Mouse (Mus musculus) cerebellum, postnatal 10 days (tissue): ENCODE results near the gene Zswim9.
A peak's percentile ranks its signal among the peaks of the same experiment; 100 is the strongest.
"Not testable (repeated sequence)": the region's sequence is repeated elsewhere in the genome, so short reads cannot be mapped to it uniquely, and the experiment has no call there.

ENCODE experiments used
- DNase-seq, 2 experiments: peaks; one replicate each; pipeline ENCODE4 v3.0.0; 2021; ENCODE audit warnings: mixed read lengths in 2 of 2

Gene Zswim9

DNA sequence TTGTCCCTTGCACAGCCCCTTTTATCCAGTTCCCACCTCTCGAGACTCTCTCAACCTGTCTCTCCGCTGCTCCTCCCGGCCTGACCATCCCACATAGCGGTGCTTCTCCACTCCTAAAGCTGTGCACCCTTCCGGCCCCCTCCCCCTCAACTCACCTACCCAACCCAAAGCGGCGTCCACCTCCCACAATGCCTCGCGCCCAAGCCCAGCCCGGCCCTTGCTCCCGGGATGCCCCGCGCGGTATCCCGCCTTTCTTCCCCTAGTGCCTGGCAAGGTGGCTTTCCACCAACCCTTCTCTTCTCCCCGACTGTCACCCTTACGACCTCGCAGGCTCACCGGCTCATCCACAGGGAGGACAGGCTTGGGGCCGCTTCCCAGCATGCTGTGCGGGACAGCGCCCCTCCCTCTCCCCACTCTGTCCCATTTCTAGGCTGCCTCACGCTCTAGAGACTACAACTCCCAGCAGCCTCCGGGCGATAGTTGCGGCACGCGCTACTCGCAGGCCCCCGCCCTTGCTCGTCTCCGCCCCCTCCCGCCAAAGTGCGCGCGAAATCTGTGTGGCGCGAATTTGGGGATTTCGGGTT lies at the start of gene Zswim9:
Gene Zswim9, minus strand, starts transcription at position 414 of the 584 bp plus-strand sequence.
- peak; percentile 96 to 97 for DNase-seq

DNA sequence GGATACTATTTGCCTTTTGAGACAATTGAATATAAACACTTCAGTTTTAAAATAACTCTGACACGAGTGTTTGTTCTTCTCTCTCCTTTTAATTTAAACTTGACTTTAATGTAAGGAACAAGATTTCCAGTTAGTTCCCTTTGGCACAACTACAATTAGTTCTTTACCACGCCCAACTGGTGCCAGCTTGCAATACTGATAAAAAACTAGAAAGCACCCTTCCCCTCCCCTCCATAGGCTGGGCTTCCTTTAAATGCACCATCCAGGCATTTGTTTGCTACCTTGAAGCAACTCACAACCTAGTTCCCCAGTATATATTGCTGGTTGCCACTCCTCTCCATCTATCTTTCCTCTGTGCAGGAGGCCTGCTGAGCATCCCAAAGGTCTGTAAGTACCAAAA lies 45.8 kb upstream of the Zswim9 start, which contains the start of gene Pla2g4c:
Gene Pla2g4c, plus strand, starts transcription at position 340 of the 400 bp plus-strand sequence.
- DNase-seq = no peak

DNA sequence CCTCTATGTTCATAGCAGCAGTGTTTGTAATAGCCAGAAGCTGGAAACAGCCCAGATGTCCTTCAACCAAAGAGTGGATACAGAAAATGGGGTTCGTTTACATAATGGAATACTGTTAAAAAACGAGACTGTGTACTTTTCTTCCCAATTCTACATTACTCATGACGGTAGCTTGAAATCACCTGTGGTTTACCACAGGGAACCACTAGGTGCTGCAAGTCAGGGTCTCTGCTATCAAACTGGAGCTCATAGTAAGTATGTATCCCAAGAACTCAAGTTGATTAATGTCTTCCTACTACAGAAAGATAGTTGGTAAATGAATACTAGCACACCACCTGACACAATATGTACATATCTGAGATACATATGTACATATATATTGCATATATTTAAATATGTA lies 42.9 kb upstream of the Zswim9 start:
- DNase-seq = no peak

DNA sequence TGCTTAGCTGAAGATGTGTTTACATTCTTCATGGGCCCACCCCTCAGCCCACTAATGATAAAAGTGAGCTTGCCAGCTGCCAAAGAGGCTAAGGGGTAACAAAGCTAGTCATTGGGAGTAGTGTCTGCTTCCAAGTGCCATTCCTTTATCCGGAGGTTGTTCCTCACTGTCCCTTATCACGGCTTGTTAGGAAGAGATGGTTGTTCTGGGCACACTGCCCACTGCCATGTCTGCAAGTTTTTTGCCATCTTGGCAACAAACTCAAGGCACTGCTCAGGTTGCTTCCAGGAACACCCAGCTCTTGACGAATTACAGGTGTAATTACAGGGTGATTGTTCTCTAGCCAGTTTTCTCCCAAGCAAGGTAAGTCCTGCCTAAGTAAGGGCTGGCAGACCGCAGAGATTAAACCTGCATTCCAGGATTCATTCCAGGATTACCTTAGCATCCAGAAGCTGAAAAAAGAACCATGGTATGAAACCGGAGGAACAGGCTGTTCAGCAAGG lies 35.6 kb upstream of the Zswim9 start:
- no peak for DNase-seq

DNA sequence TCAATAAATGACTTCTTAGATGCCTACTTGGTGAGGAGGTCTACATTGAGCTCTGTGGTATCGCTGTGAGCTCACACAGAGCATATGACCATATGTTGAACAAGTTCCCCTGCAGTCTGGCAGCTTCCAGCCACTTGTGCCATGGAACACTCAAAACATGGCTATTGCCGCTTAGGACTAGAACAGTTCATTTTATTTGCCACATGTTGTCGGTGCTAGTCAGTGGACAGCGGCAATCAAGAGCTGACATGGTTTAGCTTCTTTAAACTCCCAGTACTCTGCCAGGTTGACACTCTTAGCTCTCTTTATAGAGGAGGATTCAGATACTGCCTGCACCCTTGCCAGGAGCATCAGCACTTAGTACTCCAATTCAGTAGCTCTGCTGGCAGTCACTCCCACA lies 32.9 kb upstream of the Zswim9 start:
- DNase-seq = no peak

DNA sequence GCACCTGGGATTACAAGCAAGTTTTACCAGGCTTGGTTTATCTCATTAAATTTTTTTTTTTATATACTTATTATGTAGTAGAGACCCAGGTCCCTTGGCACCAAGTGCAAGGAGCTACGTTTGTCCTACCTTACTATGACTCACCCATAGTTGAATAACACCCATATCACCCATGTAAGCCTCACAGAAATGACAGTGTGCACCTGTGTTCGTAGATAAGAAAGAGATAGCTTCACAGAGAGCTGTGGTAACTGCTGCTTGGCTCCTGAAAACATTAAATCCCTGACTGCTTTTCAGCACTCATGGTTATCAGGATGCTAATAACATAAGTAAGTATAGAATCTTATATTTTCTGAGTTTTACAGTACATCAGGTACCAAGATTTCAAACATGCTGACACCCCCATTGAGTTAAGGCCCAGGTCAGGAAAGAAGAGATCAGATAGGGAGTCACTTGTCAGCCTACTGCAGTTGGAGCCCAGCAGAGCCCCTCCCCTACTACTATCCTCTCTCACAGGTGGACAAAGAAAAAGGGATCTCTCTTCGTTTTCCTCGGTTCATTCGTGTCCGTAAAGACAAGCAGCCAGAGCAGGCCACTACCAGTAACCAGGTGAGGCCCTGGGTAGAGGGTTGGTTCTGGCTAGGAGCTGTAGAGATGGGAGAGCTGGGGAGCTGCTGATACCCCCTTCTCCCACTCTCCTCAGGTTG lies 32.1 kb upstream of the Zswim9 start:
- DNase-seq = no peak

DNA sequence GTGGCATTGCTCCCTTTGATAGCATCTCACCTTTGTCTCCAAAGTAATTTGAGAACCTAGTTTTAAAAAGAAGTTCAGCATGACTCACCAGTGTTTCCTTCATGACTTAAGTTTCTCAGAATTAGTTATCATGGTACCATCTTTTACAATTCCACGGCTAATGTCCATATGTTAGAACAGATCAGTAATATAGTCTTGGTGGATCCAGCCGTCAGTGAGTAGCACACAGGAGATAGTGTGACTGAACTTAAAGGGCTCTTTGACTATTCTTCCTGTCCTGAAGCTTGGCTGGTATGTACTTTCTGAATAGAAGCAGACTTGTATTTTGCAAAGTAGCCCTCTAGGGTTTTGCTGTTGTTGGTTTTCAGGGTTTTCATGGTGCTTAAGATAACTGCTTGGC lies 30.9 kb upstream of the Zswim9 start:
- no peak for DNase-seq

DNA sequence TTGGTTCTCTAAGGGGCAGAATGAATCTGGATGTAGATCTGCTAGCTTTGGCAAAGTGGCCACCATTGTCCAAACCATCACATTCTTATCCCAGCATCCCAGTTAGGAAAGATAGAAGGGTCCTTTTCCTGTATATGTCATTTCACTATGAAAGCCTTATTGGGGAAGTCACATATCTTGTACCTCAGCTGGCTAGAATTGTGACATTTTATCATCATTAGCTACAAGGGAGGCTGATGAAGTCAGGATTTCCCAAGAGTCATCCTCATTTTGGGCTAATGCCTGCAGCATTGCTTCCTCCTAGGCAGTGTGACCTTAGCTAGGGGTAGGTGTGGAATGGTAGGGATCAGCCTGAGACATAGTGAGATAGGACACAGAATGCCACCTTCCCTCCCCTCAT lies 24.9 kb upstream of the Zswim9 start:
- DNase-seq = no peak

DNA sequence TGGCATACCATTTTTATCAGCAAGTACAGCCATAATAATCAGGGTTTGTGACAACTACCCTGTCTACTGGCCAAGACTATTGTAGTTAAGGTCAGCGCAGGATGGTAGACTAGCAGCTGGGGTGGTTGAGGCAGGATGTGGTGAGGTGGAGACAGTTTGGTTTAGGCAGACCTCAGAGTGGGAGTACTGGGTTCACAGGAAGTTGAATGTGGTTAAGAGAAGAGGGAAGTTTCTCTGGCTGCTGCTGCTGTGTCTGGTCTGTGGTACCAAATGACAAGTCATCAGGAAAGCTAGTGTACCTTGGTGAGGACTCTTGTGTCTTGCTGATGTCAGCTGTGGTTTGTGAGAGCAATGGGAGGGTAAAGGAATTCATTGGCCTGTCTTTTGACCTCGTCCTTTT lies 24.3 kb upstream of the Zswim9 start:
- DNase-seq = no peak

DNA sequence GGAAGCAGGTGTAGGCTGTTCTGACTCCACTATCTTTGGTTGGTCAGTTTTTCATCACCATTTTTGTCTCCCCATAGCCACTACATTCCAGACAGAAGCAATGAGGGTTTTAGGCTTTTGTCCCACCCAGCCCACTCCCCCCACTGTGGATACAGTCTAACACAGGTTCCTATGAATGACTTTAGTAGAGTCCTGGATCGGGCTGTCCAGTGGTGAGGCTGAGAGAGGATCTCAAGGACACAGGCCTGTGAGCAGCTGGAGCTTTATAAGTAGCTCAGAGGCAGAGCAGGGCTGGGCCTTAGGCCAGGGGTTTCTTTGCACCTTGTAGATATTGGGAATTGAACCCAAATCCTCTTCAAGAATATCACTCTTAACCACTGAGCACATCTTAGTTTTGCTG lies 23.1 kb upstream of the Zswim9 start:
- DNase-seq = no peak

DNA sequence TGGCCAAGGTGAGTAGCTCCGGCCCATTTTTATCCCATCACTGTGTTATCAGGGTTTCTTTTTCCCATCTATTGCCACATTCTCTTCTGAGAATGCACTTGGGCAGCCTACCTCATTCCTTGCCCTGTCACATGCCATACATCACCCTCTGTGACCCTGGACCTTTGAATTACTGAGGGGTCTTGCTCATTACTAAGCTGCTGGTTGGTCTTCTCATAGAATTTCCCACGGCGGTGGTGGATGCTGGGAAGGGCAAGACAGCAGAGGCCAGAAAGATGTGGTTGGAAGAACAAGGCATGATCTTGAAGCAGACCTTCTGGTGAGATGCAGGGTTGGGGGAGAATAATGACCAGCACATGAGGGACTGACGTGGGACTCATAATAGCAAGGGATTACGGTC lies 20.3 kb upstream of the Zswim9 start:
- no peak for DNase-seq

DNA sequence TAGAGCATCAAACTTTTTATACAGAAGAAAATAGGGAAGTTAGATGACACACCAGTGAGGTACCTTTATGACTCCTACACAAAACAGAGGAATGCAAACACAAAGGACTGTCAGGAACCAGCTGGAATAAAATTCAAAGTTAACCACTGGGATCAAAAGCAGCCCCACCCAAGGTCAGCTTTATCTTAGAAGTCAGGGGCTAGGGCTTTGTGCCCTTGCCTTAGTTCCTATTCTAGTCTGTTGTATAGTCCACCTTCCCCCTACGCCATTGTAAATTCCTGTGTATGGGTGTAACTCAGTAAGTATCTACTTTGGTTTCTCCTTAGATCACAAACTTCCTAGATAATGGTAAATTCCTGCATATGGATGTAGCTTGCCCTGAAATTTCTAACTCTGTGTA lies 19.1 kb upstream of the Zswim9 start:
- no peak for DNase-seq

DNA sequence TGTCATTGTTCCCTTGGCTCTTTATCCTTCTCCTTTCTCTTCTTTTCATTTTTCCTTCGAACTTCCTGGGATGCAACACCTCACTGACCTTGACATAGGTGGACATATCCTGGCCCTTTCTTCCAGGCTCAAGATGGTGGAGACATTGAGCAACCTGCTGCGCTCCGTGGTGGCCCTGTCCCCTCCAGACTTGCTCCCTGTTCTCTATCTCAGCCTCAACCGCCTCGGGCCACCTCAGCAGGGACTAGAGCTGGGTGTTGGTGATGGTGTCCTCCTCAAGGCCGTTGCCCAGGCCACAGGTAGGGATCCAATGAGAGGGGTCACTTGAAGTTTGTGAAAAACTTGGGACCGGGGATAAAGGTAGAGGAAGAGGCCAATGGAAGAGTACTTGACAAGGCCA lies 16.7 kb upstream of the Zswim9 start:
- no peak for DNase-seq

DNA sequence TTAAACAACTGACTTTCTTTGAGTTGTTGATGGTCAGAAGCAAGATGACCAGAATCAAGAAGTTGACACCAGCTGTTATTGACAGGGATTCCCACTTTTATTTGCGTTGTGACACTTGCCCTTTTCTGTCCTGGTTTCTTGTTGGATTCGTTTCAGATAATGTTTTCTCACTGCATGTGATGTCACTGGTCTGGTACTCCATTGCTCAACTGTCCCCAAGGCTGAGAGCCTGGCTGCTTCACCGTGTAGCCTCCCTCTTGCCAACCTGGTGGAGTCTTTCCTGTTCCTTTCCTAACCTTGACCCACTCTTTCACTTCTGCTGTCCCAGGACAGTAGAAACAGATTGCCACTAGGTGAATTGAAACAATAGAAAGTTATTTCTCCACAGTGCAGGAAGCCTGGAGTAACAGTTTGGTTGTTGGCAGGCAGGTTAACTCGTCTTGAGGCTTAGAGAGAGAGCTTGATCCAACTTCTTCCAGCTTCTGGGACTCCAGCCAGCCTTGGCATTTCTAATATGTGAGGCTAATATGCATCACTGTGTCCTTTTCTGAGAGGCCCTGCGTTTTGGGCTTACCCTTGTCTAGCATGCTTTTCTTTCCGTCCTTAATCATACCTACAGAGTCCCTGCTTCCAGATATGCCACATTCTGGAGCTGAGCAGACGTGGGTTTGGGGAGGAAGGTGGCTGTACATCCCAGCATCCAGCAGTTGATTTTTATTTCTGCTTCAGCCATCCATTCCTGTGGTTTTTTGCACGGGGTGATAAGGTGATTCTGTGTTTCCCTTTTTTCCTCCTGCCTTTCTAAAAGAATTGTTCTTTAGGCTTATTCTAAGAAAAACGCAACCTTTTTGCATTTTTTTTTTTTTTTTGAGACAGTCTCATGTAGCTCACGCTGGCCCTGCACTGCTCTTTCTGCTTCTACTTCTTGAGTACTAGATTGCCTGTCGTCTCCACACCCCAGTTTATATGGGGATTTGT lies 15.6 kb upstream of the Zswim9 start:
- DNase-seq = peak in 1 of 2 experiments; percentile 25

DNA sequence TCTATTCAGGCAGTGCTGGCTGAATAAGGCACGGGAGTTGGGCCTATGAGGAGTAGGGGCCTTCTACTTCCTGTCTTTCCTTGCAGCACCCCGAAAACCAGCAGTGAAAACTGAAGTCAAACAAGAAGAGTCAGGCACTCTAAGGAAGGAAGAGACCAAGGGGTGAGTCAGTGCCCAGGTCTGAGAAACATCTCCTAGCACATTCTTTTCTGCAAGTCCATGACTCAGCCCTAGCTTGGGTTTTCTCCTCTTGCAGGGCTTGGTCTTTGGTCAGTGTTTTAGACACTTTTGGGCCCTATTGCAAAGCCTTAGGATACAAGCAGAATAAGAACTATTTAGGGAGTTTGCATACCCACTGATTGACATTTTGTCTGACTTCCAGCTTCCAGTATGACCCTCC lies 12.8 kb upstream of the Zswim9 start:
- no peak for DNase-seq

DNA sequence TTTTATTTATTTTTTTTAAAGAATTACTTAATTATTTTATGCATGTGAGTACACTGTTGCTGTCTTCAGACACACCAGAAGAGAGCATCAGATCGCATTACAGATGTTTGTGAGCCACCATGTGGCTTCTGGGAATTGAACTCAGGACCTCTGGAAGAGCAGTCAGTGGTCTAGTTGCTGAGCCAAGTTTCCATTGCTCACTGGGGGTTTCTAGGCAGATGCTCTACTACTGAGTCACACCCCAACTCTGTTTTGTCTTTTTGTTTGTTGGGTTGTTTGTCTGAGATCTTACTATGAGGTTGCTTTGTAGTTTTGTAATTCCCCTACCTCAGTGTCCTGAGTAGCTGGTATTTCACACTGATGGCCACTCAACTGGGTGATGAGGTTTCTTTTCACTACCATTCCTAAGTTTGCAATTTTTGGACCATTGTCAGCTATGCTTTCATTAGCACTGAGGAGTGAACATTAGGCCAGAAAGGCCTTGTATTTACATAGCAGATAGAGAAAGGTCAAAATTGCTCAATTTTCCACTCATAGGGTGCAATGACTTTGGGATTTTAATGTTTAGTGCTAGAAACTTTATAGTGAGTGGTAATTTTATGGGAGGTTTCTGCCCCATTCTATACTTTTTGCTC lies 11.6 kb upstream of the Zswim9 start:
- no peak for DNase-seq

DNA sequence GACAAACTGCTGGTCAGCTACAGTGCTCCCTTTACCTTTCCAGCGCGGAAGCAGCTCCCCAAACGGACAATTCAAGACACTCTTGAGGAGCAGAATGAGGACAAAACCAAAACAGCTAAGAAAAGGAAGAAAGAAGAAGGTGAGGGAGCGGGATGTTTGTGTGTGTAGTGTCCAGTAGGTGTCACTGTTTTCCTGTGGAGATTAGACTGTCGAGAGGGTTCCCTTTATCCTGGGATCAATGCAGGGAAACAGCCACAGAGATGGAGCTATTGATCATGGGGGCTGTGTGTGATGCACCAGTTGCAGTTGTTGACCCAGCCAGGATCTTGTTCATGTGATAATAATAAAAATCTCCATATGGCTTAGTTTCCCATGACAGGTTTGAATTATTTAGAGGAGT lies 10.1 kb upstream of the Zswim9 start:
- DNase-seq = peak; percentile 25 to 45

DNA sequence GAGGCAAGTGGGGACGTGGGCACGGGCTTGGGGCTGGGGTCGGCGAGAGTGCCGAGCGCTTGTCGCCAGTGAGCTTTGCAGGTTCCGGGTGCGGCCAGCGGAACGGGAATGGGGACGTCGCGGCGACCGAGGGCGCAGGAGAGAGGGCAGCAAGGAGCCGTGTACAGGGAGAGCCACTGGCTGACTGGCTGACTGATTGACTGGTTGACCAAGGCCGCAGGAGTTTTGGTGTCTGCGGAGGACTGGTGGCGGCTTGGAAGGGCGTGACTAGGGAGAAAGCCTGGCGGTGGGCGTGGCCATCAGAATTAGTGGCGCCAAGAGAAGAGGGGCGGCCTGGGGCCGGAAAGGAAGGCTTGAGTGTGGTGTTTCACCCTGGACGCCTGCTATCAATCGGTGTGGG lies 436 bp upstream of the Zswim9 start:
- not testable (repeated sequence) for DNase-seq

DNA sequence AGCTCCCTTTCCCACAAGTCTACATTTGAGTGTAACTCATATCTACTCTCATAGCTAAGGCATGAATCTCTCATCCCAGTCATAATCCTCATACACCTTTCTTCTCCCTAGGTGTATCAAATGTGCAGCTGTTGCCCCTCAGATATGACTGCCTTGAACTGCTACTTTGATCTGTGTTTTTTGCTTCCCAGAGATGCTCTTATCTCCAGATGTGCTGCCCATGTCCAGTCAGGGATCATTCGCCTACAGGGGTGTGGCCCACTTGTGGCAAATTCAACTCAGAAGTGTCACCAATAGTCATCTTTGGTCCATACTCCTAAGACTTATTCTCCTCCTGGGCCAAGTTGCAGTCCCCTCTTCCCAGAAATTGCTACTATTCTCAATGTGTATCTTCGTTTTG lies 688 bp downstream of the Zswim9 start:
- no peak for DNase-seq

DNA sequence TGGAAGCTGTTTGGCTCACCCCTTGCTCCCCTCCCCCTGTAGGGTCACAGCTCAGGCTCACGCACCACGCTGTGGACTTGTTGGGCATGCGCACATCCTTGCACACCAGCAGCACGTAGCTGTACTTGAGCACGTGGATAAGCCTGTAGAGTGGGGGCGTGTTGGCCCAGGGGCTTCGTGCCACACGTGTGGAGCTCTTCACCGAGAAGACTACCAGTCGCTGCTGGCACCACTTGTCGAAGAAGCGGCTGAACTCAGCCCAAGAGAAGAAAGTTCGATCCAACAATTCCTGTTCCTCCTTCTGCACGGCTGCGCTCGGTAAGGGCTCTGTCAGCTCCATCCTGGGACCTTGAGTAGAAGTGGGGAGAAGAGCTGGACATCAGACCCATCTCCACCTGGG lies 1.4 kb downstream of the Zswim9 start, which contains the start of gene Lig1:
Gene Lig1, plus strand, starts transcription at position 203 of the 400 bp plus-strand sequence.
- DNase-seq = no peak

DNA sequence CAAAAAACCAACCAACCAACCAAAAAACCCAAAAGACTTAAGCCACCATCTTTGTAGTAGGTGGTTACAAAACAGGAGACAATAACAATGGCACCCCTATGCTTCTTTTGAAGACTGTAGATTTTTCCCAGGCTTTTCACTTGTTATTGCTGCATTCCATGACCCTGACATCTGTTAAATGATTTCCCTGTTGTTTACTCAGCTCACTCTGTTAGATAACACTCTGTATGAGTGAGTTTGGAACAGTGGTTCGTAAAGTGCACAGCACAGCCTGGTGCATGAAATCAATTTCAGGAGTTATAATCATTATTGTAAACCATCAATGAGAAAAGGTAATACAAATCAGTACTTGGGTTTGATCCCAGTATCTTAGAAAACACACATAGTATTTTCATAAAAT lies 6.8 kb downstream of the Zswim9 start:
- no peak for DNase-seq

DNA sequence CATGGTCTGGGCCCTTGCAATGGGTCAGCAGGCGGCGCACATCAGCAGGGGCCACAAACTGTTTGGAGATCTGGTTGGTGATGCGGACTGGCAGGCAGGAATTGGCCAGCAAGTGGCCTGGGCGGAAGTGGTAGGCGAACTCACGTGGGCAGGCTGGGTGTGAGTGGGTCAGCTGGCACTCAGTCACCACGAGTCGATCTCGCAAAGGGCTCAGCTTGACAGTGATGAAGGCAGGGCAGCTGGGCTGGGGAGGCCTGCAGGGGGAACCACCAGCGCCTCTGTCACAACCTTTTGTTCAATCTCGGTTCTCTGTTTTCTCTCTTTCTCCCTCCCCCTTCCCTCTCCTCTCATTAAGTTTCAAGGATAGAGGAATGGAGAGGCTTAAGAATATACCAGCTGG lies 9.1 kb downstream of the Zswim9 start:
- no peak for DNase-seq

DNA sequence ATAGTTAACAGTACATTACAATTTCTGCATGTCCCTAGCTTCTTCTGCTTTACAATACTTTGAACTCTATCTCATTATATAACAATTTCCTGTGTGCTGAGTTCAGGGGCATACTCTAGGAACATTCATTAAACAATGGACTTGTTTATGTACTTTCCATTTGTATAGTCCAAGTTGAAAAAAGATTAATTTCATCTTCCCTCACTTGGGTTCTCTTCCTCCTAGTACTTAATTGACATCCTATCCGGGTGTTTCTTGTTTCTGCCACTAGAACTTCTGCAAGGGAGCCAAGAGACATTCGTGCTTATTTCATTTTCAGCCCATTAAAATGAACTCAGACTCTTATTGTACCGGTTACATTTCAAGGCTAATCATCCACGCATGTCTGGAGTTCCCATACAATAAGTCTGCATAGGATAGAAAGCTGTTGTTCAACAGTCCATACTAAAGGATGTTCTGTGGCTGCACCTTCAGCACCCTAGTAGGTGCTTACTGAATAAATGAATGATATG lies 9.7 kb downstream of the Zswim9 start:
- DNase-seq = no peak
